Mouse (Mus musculus) heart, embryonic 12.5 days (tissue): Measurements from ENCODE around the gene Foxa3. TPM values are rescaled to one million over a fixed set of nuclear protein-coding genes. Genes with fewer than 3 reads are reported as not detected.

Experiments used
- ATAC-seq: fragments of 200-750 bp; cut with Nextera tagmentation; 2 replicates; pipeline ENCODE4 v1.8.0; 2017; ENCODE audit warnings: moderate TSS enrichment, moderate library complexity; ENCODE audit not compliant: insufficient number of reproducible peaks, low FRiP score
- H3K27ac ChIP-seq: fragments of 300-500 bp; sonication (generic); 2 replicates; pipeline ENCODE4 v1.5.1; 2016; ENCODE audit warnings: mild to moderate bottlenecking, moderate library complexity; ENCODE audit not compliant: poor library complexity, severe bottlenecking
- H3K27me3 ChIP-seq: fragments of 300-500 bp; sonication (generic); replicated peaks from 2 replicates; pipeline ENCODE4 v1.6.1; 2016; ENCODE audit warnings: mild to moderate bottlenecking, moderate library complexity
- H3K36me3 ChIP-seq: fragments of 300-500 bp; sonication (generic); 2 replicates; pipeline ENCODE4 v1.6.1; 2016; ENCODE audit warnings: mild to moderate bottlenecking, moderate library complexity
- H3K4me1 ChIP-seq: fragments of 300-500 bp; sonication (generic); replicated peaks from 2 replicates; pipeline ENCODE4 v1.6.1; 2016; ENCODE audit warnings: mild to moderate bottlenecking
- H3K4me2 ChIP-seq: fragments of 300-500 bp; sonication (generic); 2 replicates; pipeline ENCODE4 v1.6.1; 2016; ENCODE audit warnings: mild to moderate bottlenecking, moderate library complexity
- H3K4me3 ChIP-seq: fragments of 300-500 bp; sonication (generic); 2 replicates; pipeline ENCODE4 v1.5.1; 2016; ENCODE audit warnings: mild to moderate bottlenecking
- H3K9ac ChIP-seq: fragments of 300-500 bp; sonication (generic); 2 replicates; pipeline ENCODE4 v1.6.1; 2016; ENCODE audit warnings: mild to moderate bottlenecking, moderate library complexity
- H3K9me3 ChIP-seq: fragments of 300-500 bp; sonication (generic); replicated peaks from 2 replicates; pipeline ENCODE4 v1.6.1; 2016; ENCODE audit warnings: mild to moderate bottlenecking, moderate library complexity
- WGBS: fragments of 180-500 bp; shearing (Covaris S2); methylation state at CpG from one replicate; pipeline ENCODE4 v1.1.7; 2016; 5-methylcytosine and 5-hydroxymethylcytosine counted together
- polyA plus RNA-seq: library from polyadenylated mRNA; unstranded; fragments of >200 nt; fragmentation: Nextera tagmentation; extraction: Ambion mirVana; gene quantifications from 2 replicates; pipeline ENCODE4 v1.2.1, GENCODE M21; 2016

Gene Foxa3
- polyA plus RNA-seq, 1 experiment from 2014 or later, result 0.37 TPM

- WGBS, result 92% methylated on average over 7 of the region's 7 CpGs
- ATAC-seq, result no peak
- Histone ChIP-seq H3K27ac (no peak overlapping the region), H3K4me2 (no peak overlapping the region), H3K9me3 (peaks cover 7% of the 10 kb centered on the region; the same call in 1 of the 2 replicates), H3K4me3 (no peak overlapping the region), H3K27me3 (no peaks in the 10 kb centered on the region), H3K36me3 (peaks cover 65% of the 10 kb centered on the region), H3K9ac (no peak overlapping the region), H3K4me1 (0 out of 2 replicates have a peak, but pooled peaks cover 8% of the 10 kb centered on the region)
These were observed 29.8 kb upstream of the Foxa3 start for GRCm38 (mm10) chr7:19053136-19053532.

GRCm38 (mm10) chr7:19052345-19053135 is 29.2 kb upstream of the Foxa3 start:
- 88% methylated on average over 15 of the region's 15 CpGs for WGBS
- H3K4me3 ChIP-seq, result no peak overlapping the region
- H3K4me1 ChIP-seq, result 0 out of 2 replicates have a peak, but pooled peaks cover 8% of the 10 kb centered on the region
- peaks cover 7% of the 10 kb centered on the region; the same call in 1 of the 2 replicates for H3K9me3 ChIP-seq
- no peaks in the 10 kb centered on the region for H3K27me3 ChIP-seq
- no peak overlapping the region for H3K4me2 ChIP-seq
- no peak overlapping the region for H3K9ac ChIP-seq
- no peak overlapping the region for H3K27ac ChIP-seq
- ATAC-seq, result no peak
- H3K36me3 ChIP-seq, result peaks cover 71% of the 10 kb centered on the region

- ATAC-seq, result no peak
- Histone ChIP-seq H3K27me3 (no peaks in the 10 kb centered on the region), H3K9me3 (no peaks in the 10 kb centered on the region), H3K4me2 (no peak overlapping the region), H3K36me3 (peaks cover 78% of the 10 kb centered on the region), H3K27ac (no peak overlapping the region), H3K9ac (no peak overlapping the region), H3K4me3 (no peak overlapping the region), H3K4me1 (0 out of 2 replicates have a peak, but pooled peaks cover 8% of the 10 kb centered on the region)
- WGBS, result 58% methylated on average over 4 of the region's 4 CpGs
These were observed 27.8 kb upstream of the Foxa3 start for GRCm38 (mm10) chr7:19051161-19051560.

GRCm38 (mm10) chr7:19050172-19050571 is 26.8 kb upstream of the Foxa3 start:
- H3K27ac ChIP-seq, result no peak overlapping the region
- H3K4me2 ChIP-seq, result no peak overlapping the region
- no peak for ATAC-seq
- no peak overlapping the region for H3K4me3 ChIP-seq
- 86% methylated on average over 8 of the region's 8 CpGs for WGBS
- no peaks in the 10 kb centered on the region for H3K27me3 ChIP-seq
- peaks cover 86% of the 10 kb centered on the region for H3K36me3 ChIP-seq
- H3K9me3 ChIP-seq, result no peaks in the 10 kb centered on the region
- 0 out of 2 replicates have a peak, but pooled peaks cover 8% of the 10 kb centered on the region for H3K4me1 ChIP-seq
- no peak overlapping the region for H3K9ac ChIP-seq

GRCm38 (mm10) chr7:19049252-19049651 is 25.9 kb upstream of the Foxa3 start:
- Histone ChIP-seq H3K4me1 (0 out of 2 replicates have a peak, but pooled peaks cover 4% of the 10 kb centered on the region), H3K36me3 (peaks cover 89% of the 10 kb centered on the region), H3K4me2 (no peak overlapping the region), H3K27ac (no peak overlapping the region), H3K4me3 (no peak overlapping the region), H3K9ac (no peak overlapping the region), H3K9me3 (no peaks in the 10 kb centered on the region), H3K27me3 (no peaks in the 10 kb centered on the region)
- 89% methylated on average over 5 of the region's 5 CpGs for WGBS
- ATAC-seq, result no peak

- WGBS, result 83% methylated on average over 14 of the region's 14 CpGs
- H3K4me1 ChIP-seq, result no peaks in the 10 kb centered on the region
- peaks cover 98% of the 10 kb centered on the region for H3K36me3 ChIP-seq
- H3K9ac ChIP-seq, result no peak overlapping the region
- H3K27ac ChIP-seq, result no peak overlapping the region
- H3K27me3 ChIP-seq, result no peaks in the 10 kb centered on the region
- H3K4me2 ChIP-seq, result no peak overlapping the region
- no peak for ATAC-seq
- no peak overlapping the region for H3K4me3 ChIP-seq
- H3K9me3 ChIP-seq, result no peaks in the 10 kb centered on the region
These were observed 24.7 kb upstream of the Foxa3 start for GRCm38 (mm10) chr7:19048006-19048527.

- no peaks in the 10 kb centered on the region for H3K4me1 ChIP-seq
- no peak overlapping the region for H3K4me3 ChIP-seq
- no peak overlapping the region for H3K27ac ChIP-seq
- H3K9me3 ChIP-seq, result no peaks in the 10 kb centered on the region
- H3K36me3 ChIP-seq, result peaks cover 100% of the 10 kb centered on the region
- H3K4me2 ChIP-seq, result no peak overlapping the region
- 91% methylated on average over 11 of the region's 11 CpGs for WGBS
- H3K9ac ChIP-seq, result no peak overlapping the region
- H3K27me3 ChIP-seq, result no peaks in the 10 kb centered on the region
- no peak for ATAC-seq
These were observed 23.1 kb upstream of the Foxa3 start for GRCm38 (mm10) chr7:19046286-19047069.

- no peaks in the 10 kb centered on the region for H3K9me3 ChIP-seq
- H3K4me2 ChIP-seq, result no peak overlapping the region
- no peaks in the 10 kb centered on the region for H3K27me3 ChIP-seq
- whole genome bisulfite sequencing, result 94% methylated on average over 6 of the region's 6 CpGs
- H3K9ac ChIP-seq, result no peak overlapping the region
- H3K36me3 ChIP-seq, result peaks cover 100% of the 10 kb centered on the region
- no peak overlapping the region for H3K27ac ChIP-seq
- no peaks in the 10 kb centered on the region for H3K4me1 ChIP-seq
- ATAC-seq, result no peak
- H3K4me3 ChIP-seq, result no peak overlapping the region
These were observed 21.3 kb upstream of the Foxa3 start for GRCm38 (mm10) chr7:19044616-19045015.

GRCm38 (mm10) chr7:19031641-19032040 is 8.3 kb upstream of the Foxa3 start:
- Histone ChIP-seq H3K36me3 (peaks cover 81% of the 10 kb centered on the region), H3K9me3 (no peaks in the 10 kb centered on the region), H3K27ac (no peak overlapping the region), H3K4me2 (no peak overlapping the region), H3K4me3 (no peak overlapping the region), H3K27me3 (no peaks in the 10 kb centered on the region), H3K9ac (no peak overlapping the region), H3K4me1 (0 out of 2 replicates have a peak, but pooled peaks cover 2% of the 10 kb centered on the region)
- 65% methylated on average over 4 of the region's 4 CpGs for WGBS
- no peak for ATAC-seq

- no peak overlapping the region for H3K4me2 ChIP-seq
- no peaks in the 10 kb centered on the region for H3K27me3 ChIP-seq
- no peaks in the 10 kb centered on the region for H3K9me3 ChIP-seq
- 63% methylated on average over 6 of the region's 6 CpGs for WGBS
- H3K36me3 ChIP-seq, result peaks cover 56% of the 10 kb centered on the region
- H3K9ac ChIP-seq, result no peak overlapping the region
- H3K4me3 ChIP-seq, result no peak overlapping the region
- no peak overlapping the region for H3K27ac ChIP-seq
- ATAC-seq, result peak; percentile 36; the same call in 1 of the 2 replicates
- peaks cover 19% of the 10 kb centered on the region for H3K4me1 ChIP-seq
These were observed 5.8 kb upstream of the Foxa3 start for GRCm38 (mm10) chr7:19029084-19029653.

- no peak overlapping the region for H3K4me3 ChIP-seq
- H3K4me2 ChIP-seq, result no peak overlapping the region
- H3K27ac ChIP-seq, result no peak overlapping the region
- peaks cover 7% of the 10 kb centered on the region for H3K27me3 ChIP-seq
- no peak for ATAC-seq
- H3K36me3 ChIP-seq, result peaks cover 46% of the 10 kb centered on the region
- H3K9me3 ChIP-seq, result no peaks in the 10 kb centered on the region
- H3K9ac ChIP-seq, result no peak overlapping the region; the same call in 1 of the 2 replicates
- H3K4me1 ChIP-seq, result peaks cover 19% of the 10 kb centered on the region
These were observed 4.7 kb upstream of the Foxa3 start for GRCm38 (mm10) chr7:19028067-19028466.
